Mouse (Mus musculus): Measurements from ENCODE around the gene Olfr588-ps1.
"Not testable (repeated sequence)": the region's sequence is repeated elsewhere in the genome, so short reads cannot be mapped to it uniquely, and the experiment has no call there.

The Olfr588-ps1 gene

GRCm38 (mm10) chr7:103140579-103140978, at the start of gene Olfr588-ps1:
Gene Olfr588-ps1 (plus strand): TSS chr7:103140879.
- DNase-seq (ENCODE audit: low read depth, low spot score): no peak

GRCm38 (mm10) chr7:103097420-103097819, 43.3 kb upstream of the Olfr588-ps1 start, which contains the start of gene Olfr585:
Gene Olfr585 (plus strand): TSS chr7:103097720.
- DNase-seq (ENCODE audit: low read depth, low spot score): no peak

- no peak for DNase-seq (ENCODE audit: low read depth, low spot score)
These were observed 21.3 kb upstream of the Olfr588-ps1 start for GRCm38 (mm10) chr7:103119406-103119805.

DNA sequence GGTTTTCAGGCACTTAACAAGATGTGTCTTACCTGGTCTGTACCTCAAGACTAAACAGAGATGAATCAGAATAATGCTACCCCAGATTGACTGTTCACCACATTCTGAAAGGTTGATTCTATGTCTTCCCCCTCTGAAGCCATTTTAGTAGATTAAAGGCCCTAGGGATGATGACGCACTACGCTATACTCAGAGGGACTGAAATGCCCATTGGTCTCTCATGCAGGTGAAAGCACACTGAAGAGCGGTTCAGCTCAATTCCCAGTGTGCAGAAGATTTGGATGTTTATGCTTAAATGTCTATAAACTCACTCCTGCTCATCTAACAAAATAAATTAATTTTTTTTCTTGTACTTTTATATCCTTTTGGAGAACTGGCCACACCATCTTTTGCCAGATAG, 15.1 kb upstream of the Olfr588-ps1 start, which contains the start of gene Olfr586:
TSS of gene Olfr586 (minus strand) at position 101 of the 400 bp plus-strand sequence.
- DNase-seq (ENCODE audit: low read depth, low spot score): no peak

GRCm38 (mm10) chr7:103156256-103156655, 15.6 kb downstream of the Olfr588-ps1 start, which contains the start of gene Olfr589:
Gene Olfr589 (minus strand): TSS chr7:103156356.
- no peak for DNase-seq (ENCODE audit: low read depth, low spot score)

GRCm38 (mm10) chr7:103169697-103170096, 29.0 kb downstream of the Olfr588-ps1 start:
- DNase-seq (ENCODE audit: low read depth, low spot score): no peak

DNA sequence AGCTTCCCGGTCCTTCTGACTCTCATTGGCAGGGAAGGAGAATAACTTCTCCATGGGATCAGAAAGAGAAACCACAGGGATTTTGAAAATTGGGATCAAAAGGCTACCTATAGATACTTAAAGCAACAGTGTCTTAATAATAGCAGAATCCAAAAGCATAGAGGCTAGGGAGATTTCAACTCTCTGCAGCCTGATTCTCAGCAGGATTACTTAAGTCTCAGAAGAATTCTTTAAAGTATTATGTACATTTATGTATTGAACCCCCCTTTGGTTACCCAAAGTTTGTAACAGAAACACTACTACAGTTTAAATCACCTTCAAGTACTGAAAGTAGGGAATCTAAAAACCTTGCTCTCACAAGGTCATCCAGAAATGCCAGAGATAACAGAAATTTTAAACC, 37.6 kb downstream of the Olfr588-ps1 start, which contains the start of gene Olfr591:
TSS of gene Olfr591 (minus strand) at position 101 of the 400 bp plus-strand sequence.
- DNase-seq (ENCODE audit: low read depth, low spot score): no peak

GRCm38 (mm10) chr7:103184503-103184902, 43.8 kb downstream of the Olfr588-ps1 start, which contains the start of gene Olfr592:
Gene Olfr592 (plus strand): TSS chr7:103184803.
- not testable (repeated sequence) for DNase-seq (ENCODE audit: low read depth, low spot score)
